Mouse (Mus musculus) E14TG2a.4 (cell line): Measurements from ENCODE around the gene Kcnj12.

Experiments used
- CTCF ChIP-seq: conservative IDR thresholded peaks from 2 replicates; pipeline ENCODE4 v1.5.1; 2014; ENCODE audit warnings: low read length
- NANOG ChIP-seq: IDR thresholded peaks from 2 replicates; pipeline ENCODE4 v1.6.1; 2014; ENCODE audit warnings: borderline replicate concordance, low read length, mixed read lengths

DNA sequence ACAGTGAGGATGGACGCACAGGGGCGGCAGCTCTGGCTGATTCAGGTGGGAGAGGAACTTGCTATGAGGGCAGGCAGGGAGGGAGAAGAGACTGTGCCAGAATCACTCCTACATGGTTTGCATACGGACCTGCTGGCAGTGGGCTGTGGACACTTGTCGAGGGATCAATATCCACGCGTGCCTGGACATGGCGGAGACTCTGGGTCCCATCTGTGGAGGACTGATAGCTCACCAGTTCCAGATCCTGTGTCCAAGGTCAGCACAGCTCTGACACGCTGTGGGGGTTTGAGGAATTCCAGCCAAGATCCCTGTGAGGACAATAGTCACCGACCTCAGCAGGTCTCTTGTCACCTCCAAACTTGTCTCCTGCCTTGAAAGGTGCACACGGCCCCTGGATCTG is 87.7 kb downstream of the Kcnj12 start:
- TF ChIP-seq NANOG (no peak), CTCF (no peak)
